Mouse (Mus musculus): Measurements from ENCODE around the gene Slc10a7.
"Not testable (repeated sequence)": the region's sequence is repeated elsewhere in the genome, so short reads cannot be mapped to it uniquely, and the experiment has no call there.

Gene Slc10a7

DNA sequence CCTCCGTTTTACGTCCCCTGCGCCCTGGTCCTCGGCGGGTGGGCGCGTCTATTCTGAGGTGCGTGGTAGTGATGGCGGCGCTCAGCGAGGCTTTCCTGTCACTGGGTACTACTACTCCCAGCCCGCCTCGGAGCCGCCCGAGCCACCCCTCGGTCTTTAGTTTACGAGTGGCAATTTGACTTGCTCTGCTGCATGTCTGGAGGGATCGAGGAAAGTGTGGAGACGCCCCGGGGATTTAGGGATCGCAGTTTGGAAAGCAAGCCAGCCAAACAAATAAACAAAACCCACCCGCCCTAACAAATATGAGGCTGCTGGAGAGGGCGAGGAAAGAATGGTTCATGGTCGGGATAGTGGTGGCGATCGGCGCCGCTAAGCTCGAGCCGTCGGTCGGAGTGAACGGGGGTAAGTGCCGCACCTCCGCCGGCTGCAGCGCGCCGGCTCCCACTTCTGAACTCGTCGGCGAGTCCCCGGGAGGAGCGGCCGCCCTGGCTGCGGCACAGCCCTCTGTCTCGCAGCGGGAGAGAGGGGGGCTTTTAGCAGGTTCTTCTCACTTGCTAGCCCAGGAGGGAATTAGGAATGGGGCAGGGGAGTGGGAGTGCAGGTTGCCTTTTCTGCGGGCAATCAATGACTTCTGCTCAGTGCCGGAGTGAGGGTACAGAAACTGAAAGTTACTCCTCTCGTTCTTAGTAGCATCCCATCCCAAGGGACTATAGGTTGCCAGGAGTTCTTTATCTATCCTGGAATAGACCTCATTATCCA lies at the start of gene Slc10a7:
TSS of gene Slc10a7 (plus strand) at position 74 of the 759 bp plus-strand sequence.
- DNase-seq (ENCODE audit: low spot score), result peak; percentile 93

- no peak for DNase-seq (ENCODE audit: low spot score)
Observed at GRCm38 (mm10) chr8:78463941-78464340, 45.2 kb upstream of the Slc10a7 start.

GRCm38 (mm10) chr8:78467889-78468288 lies 41.3 kb upstream of the Slc10a7 start:
- DNase-seq (ENCODE audit: low spot score), result peak; percentile 27

DNA sequence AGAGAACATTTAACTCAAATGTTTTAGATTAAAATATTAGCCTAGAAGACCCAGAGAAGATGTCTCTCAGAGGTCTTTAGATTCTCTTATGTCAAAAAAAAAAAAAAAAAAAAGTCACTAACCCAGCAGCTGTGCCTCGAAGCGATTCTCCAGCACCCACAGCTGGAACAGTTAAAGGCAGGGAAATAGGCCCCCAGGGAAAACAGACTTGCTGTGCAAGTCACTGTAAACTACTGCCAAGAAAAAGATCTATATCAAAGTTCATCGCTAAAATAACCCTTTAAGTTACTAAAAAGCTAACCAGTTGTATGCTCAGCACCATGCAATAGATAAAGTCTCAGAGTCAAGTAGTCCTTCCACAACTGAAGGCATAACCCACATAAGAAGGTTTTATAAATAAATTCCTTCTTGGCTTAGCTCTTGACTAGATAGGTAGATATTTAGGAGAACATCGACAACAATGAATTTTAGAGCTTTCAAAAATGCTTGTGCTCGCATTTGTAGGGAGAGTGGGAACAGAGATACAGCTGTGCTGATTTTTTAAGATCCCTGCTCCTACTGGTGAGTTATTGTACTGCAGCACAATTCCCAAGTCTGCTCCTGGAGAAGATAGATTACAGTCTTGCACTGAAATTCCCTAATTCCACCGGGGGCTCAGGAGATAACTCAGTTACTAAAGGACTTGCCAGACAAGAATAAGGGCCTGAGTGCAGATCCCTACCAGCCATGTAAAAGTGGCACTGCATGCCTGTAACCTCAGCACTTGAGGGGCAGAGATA lies 31.9 kb upstream of the Slc10a7 start:
- peak; percentile 42 for DNase-seq (ENCODE audit: low spot score)

GRCm38 (mm10) chr8:78489733-78490132 lies 19.4 kb upstream of the Slc10a7 start:
- no peak for DNase-seq (ENCODE audit: low spot score)

DNA sequence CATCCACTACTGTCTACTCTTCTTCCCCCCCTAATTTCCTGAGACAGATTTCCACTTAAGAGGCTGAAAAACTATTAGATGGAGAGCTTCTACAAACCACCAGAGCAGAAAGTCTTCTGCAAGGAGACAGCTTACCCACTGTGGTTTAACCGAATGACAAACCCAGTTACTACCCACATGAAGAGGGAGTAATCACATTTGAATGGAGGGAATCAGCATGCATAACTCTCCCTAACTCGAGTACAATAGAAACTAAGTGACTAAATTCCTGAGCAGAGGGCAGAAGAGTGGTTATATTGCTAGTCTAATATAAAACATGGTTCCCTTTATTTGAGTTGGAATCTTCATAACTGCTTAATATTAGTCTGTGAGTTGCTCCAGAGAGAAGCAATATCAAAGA lies 16.1 kb upstream of the Slc10a7 start:
- DNase-seq (ENCODE audit: low spot score), result no peak

DNA sequence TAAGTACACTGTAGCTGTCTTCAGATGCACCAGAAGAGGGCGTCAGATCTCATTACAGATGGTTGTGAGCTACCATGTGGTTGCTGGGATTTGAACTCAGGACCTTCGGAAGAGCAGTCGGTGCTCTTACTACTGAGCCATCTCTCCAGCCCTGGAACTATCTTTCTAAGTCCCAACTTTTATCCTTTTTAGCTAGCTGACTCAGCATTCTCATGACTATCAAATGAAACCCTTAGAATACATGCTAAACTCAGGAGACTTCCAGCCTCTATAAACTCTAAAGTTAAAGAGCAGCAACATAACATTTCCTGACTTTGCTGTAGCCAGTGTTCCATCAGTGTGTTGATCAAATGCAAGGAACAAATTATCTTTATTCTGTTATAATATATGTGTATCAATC lies 12.9 kb upstream of the Slc10a7 start:
- not testable (repeated sequence) for DNase-seq (ENCODE audit: low spot score)

- no peak for DNase-seq (ENCODE audit: low spot score)
Observed at GRCm38 (mm10) chr8:78502706-78503105, 6.4 kb upstream of the Slc10a7 start.

DNA sequence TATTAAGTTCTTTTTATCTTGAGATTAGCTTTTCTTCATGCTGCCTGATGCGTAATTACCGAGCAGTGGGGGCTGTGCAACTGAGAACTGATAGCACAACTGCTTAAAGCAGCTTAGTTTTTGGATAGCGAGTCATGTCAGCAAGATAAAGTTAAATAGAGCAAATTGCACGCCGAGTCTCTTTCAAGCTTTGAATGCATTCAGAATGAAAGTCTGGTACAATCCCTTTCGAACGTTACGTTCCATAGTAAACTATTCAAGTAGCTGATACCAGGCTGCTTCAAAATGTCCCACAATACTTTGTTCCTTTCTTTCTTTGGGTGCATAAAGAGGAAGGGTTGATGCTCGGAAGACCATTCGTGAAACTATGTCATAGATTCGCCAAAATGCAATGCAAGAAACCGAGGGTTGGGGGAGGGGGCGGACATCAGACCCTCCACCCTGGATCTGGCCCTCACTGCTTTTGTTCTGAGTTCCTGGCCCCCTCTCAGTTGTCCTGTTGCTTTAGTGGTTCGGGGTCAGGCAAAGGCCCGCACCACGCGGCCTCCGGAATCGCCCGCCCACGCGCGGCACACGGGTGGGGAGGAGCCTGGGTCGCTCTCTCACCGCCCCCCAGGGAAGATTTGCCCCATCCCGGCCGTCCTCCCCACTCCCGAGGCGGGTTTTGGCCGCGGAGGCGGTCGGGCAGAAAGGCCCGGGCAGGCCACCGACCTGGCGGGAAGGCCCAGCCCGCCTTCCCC lies 997 bp upstream of the Slc10a7 start:
- peak; percentile 49 for DNase-seq (ENCODE audit: low spot score)

DNA sequence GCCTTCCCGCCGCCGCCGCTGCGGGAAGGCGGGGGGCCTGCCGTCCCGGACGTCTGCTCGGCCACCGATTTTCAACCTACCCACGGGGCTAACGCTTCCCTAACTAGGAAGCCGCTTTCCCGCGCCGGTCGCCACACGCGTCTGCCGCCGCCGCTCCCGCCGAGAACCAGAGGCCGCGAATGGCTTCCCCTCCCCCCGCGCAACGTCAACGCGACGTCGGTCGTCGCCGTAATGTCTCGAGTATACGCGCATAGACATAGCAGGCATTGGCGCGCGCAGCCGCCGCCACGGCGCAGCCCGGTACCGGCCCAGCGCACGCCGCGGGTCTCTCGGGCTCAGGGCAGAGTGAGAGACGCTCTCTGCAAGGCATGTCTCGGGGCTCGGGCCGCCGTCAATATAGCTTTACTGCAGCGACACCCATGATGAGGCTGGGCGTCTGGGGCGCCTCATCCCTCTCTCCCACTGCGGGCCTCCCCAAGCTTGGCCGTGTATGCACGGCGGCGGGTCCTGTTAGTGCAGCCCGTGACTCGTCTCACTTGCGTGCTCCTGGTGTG lies 350 bp upstream of the Slc10a7 start, which contains the start of gene Rbmxl1:
TSS of gene Rbmxl1 (minus strand) at position 180 of the 554 bp plus-strand sequence.
- peak; percentile 97 for DNase-seq (ENCODE audit: low spot score)

DNA sequence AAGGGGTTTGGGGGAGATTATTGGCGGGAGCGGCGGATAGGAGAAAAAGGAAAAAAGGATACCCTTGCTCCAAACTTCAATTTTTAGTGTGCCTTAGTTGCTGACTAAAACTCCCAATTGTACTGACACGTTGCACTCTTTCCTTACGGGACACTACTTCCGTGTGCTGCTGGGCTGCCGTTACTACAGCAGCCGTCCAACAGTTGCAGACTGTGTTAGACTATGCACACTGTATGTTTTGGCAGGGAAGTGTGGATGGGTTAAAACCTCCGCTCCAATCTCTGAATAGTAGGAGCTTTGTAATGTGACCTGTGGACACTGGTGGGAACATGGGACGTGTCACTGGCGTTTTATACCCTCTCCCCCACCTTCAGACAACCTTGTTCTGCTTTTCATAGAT lies 948 bp downstream of the Slc10a7 start:
- peak; percentile 46 for DNase-seq (ENCODE audit: low spot score)

DNA sequence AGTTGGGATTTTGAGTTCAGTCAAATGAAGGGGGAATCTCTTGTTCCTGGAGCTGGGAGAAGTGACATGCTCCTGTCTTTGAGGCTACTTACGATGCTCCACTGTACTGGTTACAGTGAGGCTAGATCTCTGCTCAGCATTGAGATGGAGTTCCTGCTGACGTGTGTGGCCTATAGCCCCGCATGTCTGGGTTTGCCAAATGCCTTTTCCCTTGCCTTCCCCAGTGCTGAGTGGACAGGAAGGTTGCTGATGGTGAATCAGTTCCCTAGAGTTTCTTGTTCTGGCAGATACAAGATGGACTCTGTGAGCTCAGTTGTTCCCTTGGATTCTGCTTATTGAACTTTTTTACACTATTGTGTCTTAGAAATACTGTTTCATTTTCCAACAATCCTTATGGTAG lies 1.8 kb downstream of the Slc10a7 start:
- no peak for DNase-seq (ENCODE audit: low spot score)

GRCm38 (mm10) chr8:78513106-78513505 lies 4.0 kb downstream of the Slc10a7 start:
- no peak for DNase-seq (ENCODE audit: low spot score)

DNA sequence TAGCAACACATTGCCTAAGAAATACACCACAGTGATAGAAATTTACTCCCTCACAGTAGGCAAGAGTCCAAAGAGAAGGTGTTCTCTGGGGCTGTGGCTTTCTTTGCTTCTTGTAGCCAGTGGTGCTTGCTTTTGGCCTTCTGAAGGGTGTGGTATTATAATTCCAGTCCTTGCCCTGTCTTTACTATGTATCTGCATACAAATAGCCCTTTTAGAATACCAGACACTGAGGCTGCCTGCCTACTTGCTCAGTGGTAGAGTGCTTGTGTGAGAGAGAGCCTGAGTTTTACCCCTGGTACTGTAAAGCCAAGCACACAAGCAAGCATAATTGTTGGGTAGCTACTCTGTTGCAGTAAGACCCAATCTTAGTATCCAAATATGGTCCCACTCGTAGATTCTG lies 5.6 kb downstream of the Slc10a7 start:
- no peak for DNase-seq (ENCODE audit: low spot score)

DNA sequence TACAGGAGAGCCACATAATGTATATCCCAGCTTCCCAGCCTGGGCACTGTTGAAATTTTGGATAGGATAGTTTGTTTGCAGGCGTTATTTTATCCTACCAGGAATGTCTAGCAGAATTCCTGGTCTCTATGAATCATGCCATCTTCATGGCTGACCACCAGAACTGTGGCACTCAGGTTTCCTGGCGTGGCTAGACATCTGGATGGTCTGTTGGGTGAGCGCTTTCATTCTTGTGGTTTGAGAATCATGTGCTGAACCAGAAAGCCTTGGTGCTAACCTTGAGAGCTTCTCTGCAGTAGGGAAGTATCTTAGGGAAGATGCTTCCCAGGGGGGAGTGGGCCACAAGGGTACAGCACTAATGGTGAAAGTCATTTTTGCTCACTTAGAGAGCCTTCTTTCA lies 6.0 kb downstream of the Slc10a7 start:
- no peak for DNase-seq (ENCODE audit: low spot score)

GRCm38 (mm10) chr8:78533981-78534380 lies 24.8 kb downstream of the Slc10a7 start:
- DNase-seq (ENCODE audit: low spot score), result no peak

DNA sequence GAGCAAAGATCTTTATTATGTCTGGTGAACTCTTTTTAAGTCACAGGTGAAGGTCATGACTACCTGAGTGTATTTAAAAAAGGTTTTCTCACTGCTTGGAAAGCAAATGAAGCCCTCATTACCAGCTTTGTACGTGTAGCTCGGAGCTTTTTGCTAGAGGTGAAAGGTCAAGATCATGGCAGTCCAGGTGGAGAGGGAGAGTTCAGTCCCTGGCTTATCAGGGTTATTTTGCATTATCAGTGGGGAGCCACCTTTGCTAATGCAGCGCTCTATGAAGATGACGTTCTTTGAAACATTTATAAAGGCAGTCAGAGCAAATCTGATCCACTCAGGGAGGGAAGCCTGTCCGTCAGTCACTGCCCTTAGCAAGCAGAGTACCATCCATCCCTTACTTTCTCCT lies 27.6 kb downstream of the Slc10a7 start:
- DNase-seq (ENCODE audit: low spot score), result no peak

GRCm38 (mm10) chr8:78537795-78538194 lies 28.6 kb downstream of the Slc10a7 start:
- no peak for DNase-seq (ENCODE audit: low spot score)

- DNase-seq (ENCODE audit: low spot score), result not testable (repeated sequence)
Observed at GRCm38 (mm10) chr8:78542670-78543069, 33.5 kb downstream of the Slc10a7 start.

- no peak for DNase-seq (ENCODE audit: low spot score)
Observed at GRCm38 (mm10) chr8:78543621-78544020, 34.5 kb downstream of the Slc10a7 start.

DNA sequence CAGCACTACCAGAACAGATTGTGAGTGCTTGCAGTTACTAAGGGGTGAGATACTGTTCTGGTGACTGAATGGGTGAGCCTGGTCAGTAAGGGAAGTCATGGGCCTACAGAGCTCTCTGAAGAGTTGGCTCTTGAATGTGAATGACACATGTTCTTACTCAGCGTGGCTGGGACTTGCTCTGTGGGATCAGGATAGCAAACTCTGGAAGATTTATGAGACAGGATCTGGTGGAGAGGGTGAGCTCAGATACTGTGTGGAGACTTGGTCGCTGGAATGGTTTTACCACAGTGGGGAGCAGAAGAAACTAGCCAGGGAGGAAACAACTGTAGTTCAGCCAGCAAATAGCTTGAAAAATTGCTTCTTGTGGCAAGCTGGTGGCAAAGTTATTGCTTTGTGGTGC lies 35.4 kb downstream of the Slc10a7 start:
- no peak for DNase-seq (ENCODE audit: low spot score)

- DNase-seq (ENCODE audit: low spot score), result not testable (repeated sequence)
Observed at GRCm38 (mm10) chr8:78545153-78545817, 36.1 kb downstream of the Slc10a7 start.
